Mouse (Mus musculus) adrenal gland, adult 2 months (tissue): ENCODE data around the gene Atg4d. TPM values are rescaled to one million over a fixed set of nuclear protein-coding genes. Genes with fewer than 3 reads are reported as not detected.
"Not testable (repeated sequence)": the region's sequence is repeated elsewhere in the genome, so short reads cannot be mapped to it uniquely, and the experiment has no call there.

Experiments
- DNase-seq: peaks from one replicate; pipeline ENCODE4 v3.0.0; 2021
- polyA plus RNA-seq: library from polyadenylated mRNA; depleted of rRNA; stranded (reverse); fragments of >200 nt; gene quantifications from 2 replicates; pipeline ENCODE4 v1.2.3, GENCODE M21; 2012; rRNA removed
- total RNA-seq, 2 experiments: library from RNA; stranded (reverse); gene quantifications; 2 replicates each; pipeline ENCODE4 v1.2.3; 2021

Gene Atg4d
- total and polyA plus RNA-seq, 3 experiments = 25.9 to 47.0 (median 36.2) TPM

- DNase-seq = peak; percentile 89
Measured at GRCm38 (mm10) chr9:21313394-21313793, 48.3 kb downstream of the Atg4d start.

GRCm38 (mm10) chr9:21314367-21315140 is 49.5 kb downstream of the Atg4d start:
- DNase-seq = no peak

- DNase-seq = no peak
Measured at GRCm38 (mm10) chr9:21315421-21315820, 50.3 kb downstream of the Atg4d start.

GRCm38 (mm10) chr9:21316696-21317095 is 51.6 kb downstream of the Atg4d start:
- DNase-seq = no peak

- DNase-seq = no peak
Measured at GRCm38 (mm10) chr9:21318792-21319191, 53.7 kb downstream of the Atg4d start.

GRCm38 (mm10) chr9:21319503-21319902 is 54.4 kb downstream of the Atg4d start:
- no peak for DNase-seq

GRCm38 (mm10) chr9:21320280-21320618 is 55.2 kb downstream of the Atg4d start:
- no peak for DNase-seq

GRCm38 (mm10) chr9:21320619-21321512 is 55.8 kb downstream of the Atg4d start, which contains the start of gene Slc44a2:
Gene Slc44a2, plus strand, starts transcription at chr9:21320698.
- DNase-seq = peak; percentile 94

- peak; percentile 43 for DNase-seq
Measured at GRCm38 (mm10) chr9:21321513-21321835, 56.4 kb downstream of the Atg4d start.

GRCm38 (mm10) chr9:21322211-21322916 is 57.3 kb downstream of the Atg4d start:
- DNase-seq = no peak

- DNase-seq = not testable (repeated sequence)
Measured at GRCm38 (mm10) chr9:21322917-21323297, 57.8 kb downstream of the Atg4d start.

GRCm38 (mm10) chr9:21324269-21324668 is 59.2 kb downstream of the Atg4d start:
- DNase-seq = peak; percentile 35

Other genes with a start within 250 kb of the Atg4d start
- gene Icam1, start 249.3 kb upstream of the Atg4d start, total RNA-seq = 10 to 100 TPM; 10.8 to 19.1 TPM
- gene Icam1, start 249.3 kb upstream of the Atg4d start, polyA plus RNA-seq = 7.5 and 8.3 TPM in 2 replicates
- gene Icam4, start 235.9 kb upstream of the Atg4d start, total RNA-seq = 1 to 10 TPM; 1.1 to 5.1 TPM
- 1.9 and 2.7 TPM in 2 replicates for gene Icam4, start 235.9 kb upstream of the Atg4d start, polyA plus RNA-seq
- under 1 TPM; 0.17 to 0.31 TPM for gene Icam5, start 233.2 kb upstream of the Atg4d start, total RNA-seq
- gene Icam5, start 233.2 kb upstream of the Atg4d start, polyA plus RNA-seq = 0.41 and 0.48 TPM in 2 replicates
- not detected for gene Zglp1, start 198.2 kb upstream of the Atg4d start, total RNA-seq
- gene Zglp1, start 198.2 kb upstream of the Atg4d start, polyA plus RNA-seq = not detected in 2 replicates
- under 1 TPM; 0.24 to 0.43 TPM for gene Gm49373, start 192.2 kb upstream of the Atg4d start, total RNA-seq
- gene Gm49373, start 192.2 kb upstream of the Atg4d start, polyA plus RNA-seq = 0.18 and 0.19 TPM in 2 replicates
- gene Fdx1l, start 191.7 kb upstream of the Atg4d start, total RNA-seq = 10 to 100 TPM; 40.7 to 48.6 TPM
- gene Fdx1l, start 191.7 kb upstream of the Atg4d start, polyA plus RNA-seq = 59.6 and 86.5 TPM in 2 replicates
- 1 to 10 TPM in 1 of 2 experiments, under 1 TPM in 1; 0.90 to 2.5 TPM for gene Gm38431, start 173.3 kb upstream of the Atg4d start, total RNA-seq
- 68.5 and 74.0 TPM in 2 replicates for gene Gm38431, start 173.3 kb upstream of the Atg4d start, polyA plus RNA-seq
- gene Raver1, start 173.3 kb upstream of the Atg4d start, total RNA-seq = 10 to 100 TPM; 50.8 to 53.4 TPM
- 52.8 and 76.4 TPM in 2 replicates for gene Raver1, start 173.3 kb upstream of the Atg4d start, polyA plus RNA-seq
- 10 to 100 TPM; 12.7 to 14.6 TPM for gene Tyk2, start 134.1 kb upstream of the Atg4d start, total RNA-seq
- 23.5 and 25.8 TPM in 2 replicates for gene Tyk2, start 134.1 kb upstream of the Atg4d start, polyA plus RNA-seq
- gene Cdc37, start 115.3 kb upstream of the Atg4d start, total RNA-seq = 100 to 1,000 TPM; 179 to 202 TPM
- 58.3 and 59.0 TPM in 2 replicates for gene Cdc37, start 115.3 kb upstream of the Atg4d start, polyA plus RNA-seq
- gene Pde4a, start 99.6 kb upstream of the Atg4d start, total RNA-seq = 10 to 100 TPM in 1 of 2 experiments, 1 to 10 TPM in 1; 8.8 to 17.7 TPM
- 13.2 and 15.6 TPM in 2 replicates for gene Pde4a, start 99.6 kb upstream of the Atg4d start, polyA plus RNA-seq
- 10 to 100 TPM; 36.6 to 56.5 TPM for gene Keap1, start 25.9 kb upstream of the Atg4d start, total RNA-seq
- 132 and 142 TPM in 2 replicates for gene Keap1, start 25.9 kb upstream of the Atg4d start, polyA plus RNA-seq
- gene S1pr5, start 16.9 kb upstream of the Atg4d start, total RNA-seq = 1 to 10 TPM in 1 of 2 experiments, under 1 TPM in 1; 0.66 to 1.9 TPM
- gene S1pr5, start 16.9 kb upstream of the Atg4d start, polyA plus RNA-seq = 1.2 and 1.4 TPM in 2 replicates
- gene Kri1, start 22.7 kb downstream of the Atg4d start, total RNA-seq = 10 to 100 TPM; 27.3 to 38.5 TPM
- 11.7 and 14.4 TPM in 2 replicates for gene Kri1, start 22.7 kb downstream of the Atg4d start, polyA plus RNA-seq
- 10 to 100 TPM in 1 of 2 experiments, 1 to 10 TPM in 1; 6.0 to 20.3 TPM for gene Cdkn2d, start 26.1 kb downstream of the Atg4d start, total RNA-seq
- 36.0 and 42.9 TPM in 2 replicates for gene Cdkn2d, start 26.1 kb downstream of the Atg4d start, polyA plus RNA-seq
- not detected for gene Ap1m2, start 47.0 kb downstream of the Atg4d start, total RNA-seq
- not detected in 2 replicates for gene Ap1m2, start 47.0 kb downstream of the Atg4d start, polyA plus RNA-seq
- 10 to 100 TPM; 30.9 to 56.0 TPM for gene Slc44a2, start 55.4 kb downstream of the Atg4d start, total RNA-seq
- gene Slc44a2, start 55.4 kb downstream of the Atg4d start, polyA plus RNA-seq = 27.1 and 27.2 TPM in 2 replicates
- 10 to 100 TPM; 51.0 to 60.1 TPM for gene Ilf3, start 102.6 kb downstream of the Atg4d start, total RNA-seq
- 38.9 and 39.1 TPM in 2 replicates for gene Ilf3, start 102.6 kb downstream of the Atg4d start, polyA plus RNA-seq
- 10 to 100 TPM; 13.1 to 15.9 TPM for gene Qtrt1, start 146.5 kb downstream of the Atg4d start, total RNA-seq
- gene Qtrt1, start 146.5 kb downstream of the Atg4d start, polyA plus RNA-seq = 23.4 and 28.6 TPM in 2 replicates
- 100 to 1,000 TPM in 1 of 2 experiments, 10 to 100 TPM in 1; 99.0 to 134 TPM for gene Dnm2, start 159.6 kb downstream of the Atg4d start, total RNA-seq
- 328 and 381 TPM in 2 replicates for gene Dnm2, start 159.6 kb downstream of the Atg4d start, polyA plus RNA-seq
- 10 to 100 TPM; 22.6 to 36.6 TPM for gene Tmed1, start 245.0 kb downstream of the Atg4d start, total RNA-seq
- gene Tmed1, start 245.0 kb downstream of the Atg4d start, polyA plus RNA-seq = 34.9 and 36.4 TPM in 2 replicates